Mouse (Mus musculus): Measurements from ENCODE around the gene Fam129b. TPM values are rescaled to one million over a fixed set of nuclear protein-coding genes. Genes with fewer than 3 reads are reported as not detected.

Gene Fam129b
- total RNA-seq, 2 experiments from 2014 or later, result 40.4 to 46.2 TPM

DNA sequence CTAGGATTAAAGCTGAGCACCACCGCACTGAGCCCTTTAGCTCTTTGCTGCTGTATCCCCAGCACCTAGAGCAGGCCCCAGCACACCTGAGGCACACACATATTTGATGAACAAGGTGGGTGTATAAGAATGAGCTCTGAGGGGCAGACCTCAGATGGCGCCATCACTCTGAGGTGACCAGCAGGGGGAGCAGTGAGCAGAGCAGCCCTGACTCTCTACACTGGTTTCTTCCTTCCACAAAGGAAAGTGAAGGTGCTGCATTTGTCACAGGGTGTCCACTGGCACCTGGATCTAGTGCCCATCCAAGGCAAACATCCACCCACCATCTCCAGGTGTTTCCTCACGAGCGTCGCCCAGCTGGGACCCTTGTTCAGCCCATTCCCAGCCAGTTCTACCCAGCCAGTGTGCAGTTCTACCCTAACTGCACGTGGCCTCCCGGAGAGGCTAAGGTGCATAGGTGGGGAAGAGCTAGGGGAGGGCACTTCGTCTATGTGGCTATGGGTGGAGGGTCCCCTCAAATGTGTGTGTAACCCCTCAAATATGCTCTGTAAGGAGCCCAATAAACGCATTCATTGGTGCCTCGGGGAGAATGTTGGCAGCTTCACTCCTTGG, 16.8 kb upstream of the Fam129b start:
- peak in 1 of 2 experiments; percentile 79 for DNase-seq
- intact Hi-C loops (cut with DNase I), result loop anchor here (1.0 kb wide), 1 partner anchor 69 kb away; no protein-coding TSS in a partner anchor

DNA sequence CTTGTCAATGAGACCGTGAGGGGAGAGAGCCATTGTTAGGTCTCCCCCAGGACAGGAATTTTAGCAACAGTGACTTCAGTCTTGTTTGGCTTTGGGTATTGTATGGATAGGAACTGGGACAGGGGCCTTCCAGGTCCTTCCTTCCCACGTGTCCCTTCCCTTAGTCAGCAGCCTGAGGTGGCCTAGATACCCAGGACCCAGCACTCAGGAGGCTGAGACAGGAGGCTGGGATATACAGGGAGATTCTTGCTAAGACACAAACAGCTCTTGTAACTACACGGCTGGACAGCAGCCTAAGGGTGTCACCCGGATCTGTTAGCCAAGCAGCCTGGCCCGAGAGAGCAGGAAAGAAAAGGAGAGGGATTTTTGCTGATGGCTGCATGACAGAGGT, 16.3 kb upstream of the Fam129b start:
- intact Hi-C loops (cut with DNase I), result loop anchor here (1.0 kb wide), 1 partner anchor 69 kb away; no protein-coding TSS in a partner anchor
- DNase-seq, result no peak

DNA sequence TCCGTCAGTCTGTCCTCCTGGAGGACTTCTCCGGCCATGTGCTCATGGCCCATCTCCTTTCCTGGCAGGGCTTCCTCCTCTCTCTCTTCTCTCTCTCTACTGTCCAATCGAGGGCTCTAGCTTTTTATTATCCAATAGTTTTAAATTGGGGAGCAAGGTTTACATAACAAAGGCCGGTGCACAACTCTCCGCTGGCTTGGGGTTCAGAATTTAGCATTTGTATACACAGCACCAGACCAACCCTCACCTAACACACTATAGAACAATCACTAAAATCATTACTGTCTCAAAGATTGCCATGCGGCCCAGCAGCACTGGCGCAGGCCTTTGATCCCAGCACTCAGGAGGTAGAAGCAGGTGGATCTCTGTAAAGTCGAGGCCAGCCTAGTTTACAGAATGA, 15.1 kb upstream of the Fam129b start:
- DNase-seq, result no peak
- intact Hi-C loops (cut with DNase I), result no loop called here

DNA sequence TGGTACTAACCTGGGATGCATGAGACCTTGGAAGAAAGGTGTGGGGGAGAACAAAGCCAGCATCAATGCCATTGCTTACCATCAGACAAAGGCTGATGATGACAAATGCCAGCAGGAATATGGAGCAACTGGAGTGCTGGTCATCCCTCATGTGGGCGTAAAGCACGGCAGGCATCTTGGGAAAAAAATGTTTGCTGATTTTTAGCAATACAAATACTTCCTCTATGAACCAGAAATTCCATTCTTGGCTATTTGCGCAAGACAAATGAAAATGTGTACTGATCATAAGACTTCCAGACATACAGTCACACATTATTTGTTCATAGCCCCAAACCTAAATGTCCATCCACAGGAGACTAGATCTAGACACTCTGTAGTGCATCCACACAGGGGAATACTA, 12.6 kb upstream of the Fam129b start:
- intact Hi-C loops (cut with DNase I), result no loop called here
- DNase-seq, result no peak

DNA sequence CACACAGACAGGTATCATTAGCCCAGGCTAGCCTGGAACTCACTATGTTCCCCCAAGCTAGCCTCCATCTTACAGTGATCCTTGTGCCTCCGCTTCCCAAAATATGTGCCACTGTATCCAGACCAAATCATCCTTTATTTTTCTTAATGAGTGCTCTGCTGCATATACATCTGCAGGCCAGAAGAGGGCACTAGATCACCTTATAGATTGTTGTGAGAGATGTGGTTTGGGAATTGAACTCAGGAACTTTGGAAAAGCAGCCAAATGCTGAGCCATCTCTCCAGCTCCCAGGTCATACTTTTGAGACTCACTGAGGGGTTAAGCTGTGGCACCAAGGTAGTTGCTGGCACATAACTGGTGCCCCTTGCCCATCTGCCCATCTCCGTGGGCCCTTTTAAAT, 11.2 kb upstream of the Fam129b start:
- peak in 1 of 2 experiments; percentile 69 for DNase-seq
- intact Hi-C loops (cut with DNase I), result loop anchor here (1.0 kb wide), 2 partner anchors 48 to 64 kb away; no protein-coding TSS in a partner anchor

DNA sequence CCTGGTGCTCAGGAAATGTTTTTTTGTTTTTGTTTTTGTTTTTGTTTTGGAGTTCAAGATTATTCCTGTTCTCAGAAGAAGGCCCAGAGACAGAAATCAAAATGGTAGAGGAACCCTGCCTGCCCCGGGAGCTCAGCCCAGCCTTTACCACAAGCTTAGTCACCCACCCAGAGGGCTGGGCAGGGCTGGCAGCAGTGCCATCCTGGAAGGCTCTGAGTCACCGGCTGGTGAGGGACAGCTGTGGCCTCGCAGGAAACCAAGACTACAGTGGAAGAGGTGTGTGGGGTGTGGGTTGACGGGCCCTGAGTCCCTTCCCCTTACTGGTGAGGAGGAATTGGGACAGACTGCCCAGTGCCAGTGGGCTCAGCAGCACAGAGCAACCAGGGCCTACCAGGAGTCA, 8.6 kb upstream of the Fam129b start:
- intact Hi-C loops (cut with DNase I), result no loop called here
- no peak for DNase-seq

DNA sequence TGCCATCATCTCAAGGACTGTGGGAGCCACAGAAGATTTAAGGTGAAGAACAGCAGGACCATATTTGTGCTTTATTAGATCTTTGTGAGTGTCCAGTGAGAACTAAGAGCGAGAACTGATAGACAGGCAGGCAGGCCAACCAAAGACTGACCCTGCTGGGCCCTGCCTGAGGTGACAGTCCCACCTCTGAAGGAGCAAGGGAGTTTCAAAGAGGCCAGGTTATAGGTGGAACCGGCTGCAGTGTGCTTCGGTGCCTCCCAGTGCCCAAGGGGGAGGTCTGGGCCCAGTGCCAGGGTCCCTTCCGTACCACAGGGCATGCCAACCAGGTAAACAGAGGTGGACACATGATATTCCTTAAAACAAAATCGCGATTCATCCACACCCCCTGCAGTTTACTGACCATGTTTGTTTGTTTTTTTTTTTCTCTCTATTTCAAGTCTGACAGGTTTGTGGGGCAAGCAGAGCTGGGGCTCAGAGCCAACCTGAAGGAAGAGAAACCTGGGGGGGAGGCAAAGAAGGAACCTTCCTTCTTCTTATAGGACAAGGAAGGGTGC, 6.1 kb upstream of the Fam129b start:
- intact Hi-C loops (cut with DNase I), result no loop called here
- DNase-seq, result no peak

DNA sequence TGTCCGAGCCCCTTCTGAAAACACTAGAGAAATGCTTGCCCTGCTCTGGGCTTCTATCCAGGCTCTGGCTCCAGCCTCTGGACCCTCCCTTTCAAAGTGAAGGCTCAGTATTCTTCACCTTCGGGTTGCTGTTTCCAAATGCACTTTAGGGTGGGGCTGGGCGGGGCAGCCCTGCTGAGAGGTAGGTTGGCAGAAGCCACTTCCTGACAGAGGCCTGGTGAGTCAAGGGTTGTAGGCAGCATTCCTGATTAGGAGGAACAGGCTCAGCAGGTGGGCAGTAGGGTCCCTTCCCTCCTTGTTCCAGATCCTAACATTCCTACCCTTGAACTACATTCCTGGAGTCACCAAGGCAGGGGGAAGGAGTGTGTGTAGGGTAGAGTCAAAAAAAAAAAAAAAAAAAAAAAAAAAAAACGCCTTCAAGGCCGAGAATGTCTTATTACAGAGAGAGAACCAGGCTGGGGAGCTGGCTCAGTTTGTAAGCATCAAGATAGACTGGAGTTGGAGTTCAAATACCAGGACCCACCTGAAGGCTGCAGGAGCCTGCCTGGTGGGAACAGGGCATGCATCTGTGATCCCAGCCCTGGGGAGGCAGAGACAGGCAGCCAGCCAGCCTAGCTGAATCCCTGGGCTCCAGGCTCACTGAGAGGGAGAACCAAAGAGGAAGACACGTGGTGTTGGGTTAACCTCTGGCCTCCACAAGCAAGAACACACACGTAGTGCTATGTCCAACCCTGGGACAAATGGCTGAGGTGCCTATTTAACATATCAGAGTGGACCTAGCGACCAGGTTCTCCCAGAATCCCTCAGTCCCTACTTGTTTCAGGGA, 5.4 kb upstream of the Fam129b start:
- intact Hi-C loops (cut with DNase I), result no loop called here

DNA sequence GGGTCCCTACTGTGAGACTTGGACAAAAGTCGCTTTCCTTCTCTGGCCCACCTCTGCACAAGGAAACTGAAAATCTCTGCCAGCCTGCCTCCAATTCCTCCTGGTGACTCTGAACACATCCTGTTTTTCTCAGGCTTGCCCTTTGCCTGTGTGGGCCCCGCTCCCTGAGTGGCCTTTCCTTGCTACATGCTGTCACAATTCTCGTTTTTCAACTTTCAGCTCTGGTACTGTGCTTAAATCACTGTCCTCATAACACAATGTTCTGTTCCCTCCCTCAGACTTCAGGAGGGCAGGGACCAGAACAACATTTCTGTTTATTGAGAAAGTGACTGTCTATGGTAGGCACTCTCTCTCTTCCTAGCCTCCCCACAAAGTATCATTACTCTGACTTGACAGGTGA, 1.8 kb upstream of the Fam129b start:
- intact Hi-C loops (cut with DNase I), result no loop called here
- no peak for DNase-seq

More for the DNA sequence above, 5.4 kb upstream of the Fam129b start:
- DNase-seq, result no peak

DNA sequence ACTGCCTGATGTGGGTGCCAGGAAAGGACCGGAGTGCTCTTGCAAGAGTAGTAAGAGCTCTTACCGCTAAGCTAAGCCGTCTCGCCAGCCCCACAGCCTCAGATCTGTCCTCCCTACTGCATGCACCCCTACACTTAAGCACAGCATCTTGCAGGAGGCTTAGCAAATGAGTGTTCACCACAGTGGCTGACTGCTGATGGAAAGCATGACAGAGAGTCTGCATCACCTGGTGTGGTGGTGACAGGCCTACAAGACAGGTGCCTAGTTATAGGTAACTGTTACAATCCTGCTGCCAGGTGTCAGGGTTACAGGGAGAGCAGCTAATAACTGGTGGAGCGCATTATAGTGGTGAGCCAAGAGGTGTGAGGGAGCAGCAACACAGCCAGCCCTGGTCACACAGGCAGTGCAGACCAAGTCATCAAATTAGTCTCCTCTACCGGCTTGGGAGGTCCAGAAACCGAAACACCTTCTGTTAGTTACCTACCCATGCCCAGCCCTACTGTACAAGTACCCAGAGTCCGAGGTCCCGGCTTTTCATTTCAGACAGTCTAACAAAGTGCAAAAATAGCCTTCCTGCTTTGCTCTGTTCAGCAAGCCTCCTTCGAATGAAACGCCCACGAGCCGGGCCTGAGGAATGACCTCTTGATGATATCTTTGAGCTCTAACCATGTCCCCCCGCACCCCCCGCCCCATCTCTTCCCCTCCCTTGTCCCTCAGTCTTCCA, 801 bp upstream of the Fam129b start:
- intact Hi-C loops (cut with DNase I), result no loop called here
- peak in 1 of 2 experiments; percentile 43 for DNase-seq

DNA sequence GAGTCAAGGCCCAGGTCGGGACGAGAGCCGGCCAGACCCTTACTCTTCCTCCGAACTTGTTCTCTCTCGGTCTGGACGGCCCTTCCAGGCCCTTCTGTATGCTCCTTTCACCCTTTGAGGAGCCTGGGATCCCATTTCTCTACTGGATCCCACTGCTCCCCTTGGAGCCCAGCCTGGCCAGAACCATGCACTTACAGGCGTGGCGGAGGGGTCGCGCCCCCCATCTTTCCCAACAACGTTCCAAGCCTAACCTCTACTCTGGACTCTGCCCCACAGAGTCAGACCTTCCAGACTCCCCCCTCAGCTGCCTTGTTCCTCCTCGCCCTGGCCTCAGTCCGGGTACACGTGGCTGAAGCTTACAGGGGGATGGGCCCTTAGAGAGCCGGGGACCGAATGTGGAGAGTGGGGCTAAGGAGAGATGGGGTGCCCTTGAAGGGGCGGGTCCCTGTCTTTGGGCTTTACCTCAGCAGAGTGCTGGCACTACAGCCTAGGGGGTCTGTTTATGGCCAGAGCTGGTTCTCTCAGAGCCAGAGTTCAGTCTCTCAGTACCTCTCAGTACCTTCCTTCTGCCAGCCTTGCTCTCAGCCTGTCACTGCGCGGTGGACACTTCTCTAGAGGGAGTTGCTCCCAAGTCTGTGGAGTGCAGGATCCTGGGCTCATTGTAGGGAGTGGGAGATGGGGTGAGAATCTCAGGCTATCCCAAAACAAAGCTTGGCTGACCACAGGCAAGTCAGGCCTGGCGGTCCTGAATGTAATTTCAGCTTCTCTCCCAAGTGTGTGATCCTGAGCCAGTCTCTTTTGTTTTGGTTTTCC, 782 bp downstream of the Fam129b start:
- DNase-seq, result no peak
- intact Hi-C loops (cut with DNase I), result loop anchor here (2.0 kb wide), 1 partner anchor 36 kb away; no protein-coding TSS in a partner anchor

DNA sequence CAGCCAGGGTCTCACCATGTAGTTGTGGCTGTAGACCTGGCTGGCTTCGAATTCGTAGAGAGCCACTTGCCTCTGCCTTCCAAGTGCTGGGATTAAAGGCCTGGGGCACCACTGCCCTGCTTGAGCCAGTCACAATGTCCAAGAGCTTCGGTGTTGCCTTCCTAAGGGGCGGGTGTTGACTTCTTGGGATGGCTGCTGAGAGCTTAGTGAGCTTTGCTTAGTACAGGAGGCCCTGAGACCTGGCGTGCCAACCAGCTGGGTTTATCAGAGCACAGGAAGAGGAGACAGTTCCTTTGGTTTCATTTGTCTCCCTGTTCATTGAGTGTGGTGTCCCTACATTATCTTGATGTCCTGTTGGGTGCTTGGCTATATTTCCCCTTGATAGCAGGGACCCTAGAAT, 1.4 kb downstream of the Fam129b start:
- intact Hi-C loops (cut with DNase I), result loop anchor here (2.0 kb wide), 1 partner anchor 35 kb away; no protein-coding TSS in a partner anchor

DNA sequence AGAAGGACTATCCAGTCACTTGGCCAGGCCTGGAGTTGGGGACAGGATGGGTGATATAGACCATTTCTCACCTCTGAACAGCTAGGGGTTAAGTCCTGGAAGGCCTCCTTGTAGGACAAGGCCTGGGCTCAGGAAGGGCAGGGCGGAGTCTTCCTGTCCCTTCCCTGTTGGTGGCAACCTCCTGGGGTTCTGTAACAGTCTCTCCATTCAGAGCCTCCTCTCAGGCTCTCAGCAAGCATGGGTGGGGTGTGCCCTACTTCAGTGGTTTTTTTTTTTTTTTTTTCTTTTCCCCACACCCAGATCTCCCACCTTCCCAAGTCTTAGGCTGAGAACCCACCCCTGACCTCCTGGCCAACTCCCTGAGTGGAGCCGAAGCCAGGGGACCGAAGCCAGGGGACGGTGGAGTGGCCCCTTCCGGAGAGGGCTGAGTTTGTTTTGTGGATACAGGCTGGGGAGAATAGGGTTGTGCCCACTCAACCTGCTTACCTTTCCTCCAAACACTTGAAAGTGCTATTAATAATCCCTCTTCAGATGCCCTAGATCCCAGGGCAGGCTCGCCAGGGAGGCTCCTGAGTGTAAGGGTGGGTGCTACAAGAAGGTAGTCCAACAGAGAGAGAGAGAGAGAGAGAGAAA, 2.0 kb downstream of the Fam129b start:
- no peak for DNase-seq
- intact Hi-C loops (cut with DNase I), result loop anchor here (2.0 kb wide), 1 partner anchor 35 kb away; no protein-coding TSS in a partner anchor

More for the DNA sequence above, 1.4 kb downstream of the Fam129b start:
- no peak for DNase-seq

DNA sequence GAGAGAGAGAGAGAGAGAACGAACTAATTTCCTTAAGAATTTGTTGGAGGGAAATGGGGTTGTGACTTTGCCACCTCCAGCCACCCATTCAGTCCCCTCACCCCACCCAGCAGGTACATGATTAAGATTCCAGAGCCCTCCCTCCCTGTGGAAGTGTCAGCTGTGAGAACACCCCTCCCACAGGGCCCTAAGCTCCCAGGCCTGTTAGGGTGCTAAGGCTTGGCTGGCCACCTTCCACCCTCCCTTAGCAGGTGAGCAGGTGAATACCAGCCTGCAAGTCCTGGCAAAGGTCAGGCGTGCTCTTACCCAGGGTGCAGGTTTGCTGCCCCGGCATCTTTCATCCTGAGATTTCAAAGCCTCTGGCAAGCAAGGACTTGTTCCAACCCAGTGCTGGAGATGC, 2.5 kb downstream of the Fam129b start:
- intact Hi-C loops (cut with DNase I), result no loop called here
- no peak for DNase-seq

DNA sequence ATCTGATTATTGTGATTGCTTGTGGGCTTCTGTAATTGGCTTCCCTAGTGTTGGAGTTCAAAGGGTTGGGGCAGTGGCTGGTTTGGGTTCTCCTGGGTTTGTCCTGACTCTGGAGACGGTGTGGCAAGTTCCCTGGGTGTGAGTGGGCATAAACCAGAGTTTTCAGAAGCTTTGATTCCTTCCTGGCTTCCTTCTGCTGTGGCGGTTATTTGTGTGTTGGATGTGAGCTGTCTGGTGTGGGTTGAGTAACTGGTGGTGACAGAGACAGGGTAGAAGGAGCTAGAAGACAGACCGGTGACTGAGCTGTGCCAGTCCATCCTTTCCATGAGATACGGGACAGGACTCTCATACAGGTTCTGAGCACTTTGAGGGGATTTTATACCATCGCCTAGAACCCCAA, 3.7 kb downstream of the Fam129b start:
- DNase-seq, result no peak
- intact Hi-C loops (cut with DNase I), result no loop called here

DNA sequence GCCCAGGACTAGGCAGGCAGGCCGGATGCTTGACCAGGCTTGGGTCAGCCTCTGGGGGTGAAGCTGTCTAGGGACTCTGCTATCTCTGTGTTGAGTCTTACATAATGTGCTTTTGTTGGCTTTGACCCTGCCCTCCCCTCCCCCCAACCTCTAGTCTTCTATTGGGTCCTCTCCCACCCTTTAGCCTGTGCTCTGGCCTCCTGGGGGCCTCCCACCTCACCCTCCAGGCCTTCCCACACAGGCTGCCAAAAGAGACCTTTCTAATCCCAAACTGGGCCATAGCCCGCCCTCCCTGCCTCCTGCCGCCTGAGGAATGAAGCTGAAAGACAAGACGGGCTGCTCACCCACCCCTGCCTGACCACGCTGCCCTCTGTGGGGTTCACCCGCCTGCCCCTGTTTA, 5.1 kb downstream of the Fam129b start:
- no peak for DNase-seq
- intact Hi-C loops (cut with DNase I), result no loop called here

DNA sequence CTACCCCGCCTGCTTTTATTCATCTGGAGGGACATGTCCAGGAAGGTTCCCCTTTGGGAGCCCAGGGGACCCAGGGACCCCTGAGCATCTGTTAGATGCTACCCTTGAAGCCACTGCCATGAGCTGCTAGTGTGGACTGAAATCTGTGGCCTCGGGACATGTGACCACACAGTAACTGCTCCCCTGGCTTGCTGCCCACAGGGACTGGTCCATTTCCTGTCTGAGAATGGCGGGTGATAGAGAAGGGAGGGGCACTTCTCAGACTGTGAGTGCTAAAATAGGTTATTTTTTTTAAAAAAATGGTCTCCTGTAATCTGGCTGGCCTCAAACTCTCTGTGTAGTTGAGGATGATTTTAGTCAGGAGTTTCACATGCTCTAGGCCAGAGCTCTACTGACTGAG, 5.8 kb downstream of the Fam129b start:
- peak; percentile 87 to 88 for DNase-seq
- intact Hi-C loops (cut with DNase I), result no loop called here

DNA sequence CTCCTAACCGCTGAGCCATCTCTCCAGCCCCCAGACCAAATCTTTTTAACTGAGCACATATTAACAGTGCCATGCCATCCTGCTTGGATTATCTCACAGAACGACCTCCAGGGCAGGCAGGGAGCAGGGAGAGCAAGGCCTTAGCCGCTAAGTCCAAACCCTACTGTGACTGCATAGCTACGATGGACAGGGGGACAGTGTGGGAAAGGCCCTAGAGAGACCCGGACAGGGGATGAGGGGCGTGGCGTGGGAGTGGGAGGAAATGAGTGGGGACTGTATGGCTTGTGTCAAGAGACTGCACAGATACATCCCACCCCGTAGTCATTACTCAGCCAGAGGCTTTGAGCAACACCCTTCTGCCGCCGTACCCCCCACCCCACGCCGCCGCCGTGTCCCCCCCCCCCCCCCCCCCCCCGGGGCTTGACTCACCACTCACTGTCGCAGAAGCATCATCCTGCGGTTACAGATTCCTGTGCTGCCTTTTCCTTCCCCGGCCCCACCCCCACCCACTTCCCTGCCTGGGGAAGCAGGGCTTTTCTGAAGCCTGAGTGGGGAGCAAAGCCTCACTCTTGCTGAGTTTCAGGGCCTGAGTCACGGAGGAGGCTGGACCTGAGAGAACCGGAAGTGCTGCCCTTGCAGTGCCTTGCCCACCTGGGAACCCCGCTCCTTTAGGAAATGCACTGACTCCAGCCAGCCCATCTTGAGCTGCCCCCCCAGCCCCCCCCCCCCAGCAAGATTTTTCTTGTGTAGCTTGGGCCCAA, 6.5 kb downstream of the Fam129b start:
- DNase-seq, result peak; percentile 50 to 55
- intact Hi-C loops (cut with DNase I), result no loop called here

DNA sequence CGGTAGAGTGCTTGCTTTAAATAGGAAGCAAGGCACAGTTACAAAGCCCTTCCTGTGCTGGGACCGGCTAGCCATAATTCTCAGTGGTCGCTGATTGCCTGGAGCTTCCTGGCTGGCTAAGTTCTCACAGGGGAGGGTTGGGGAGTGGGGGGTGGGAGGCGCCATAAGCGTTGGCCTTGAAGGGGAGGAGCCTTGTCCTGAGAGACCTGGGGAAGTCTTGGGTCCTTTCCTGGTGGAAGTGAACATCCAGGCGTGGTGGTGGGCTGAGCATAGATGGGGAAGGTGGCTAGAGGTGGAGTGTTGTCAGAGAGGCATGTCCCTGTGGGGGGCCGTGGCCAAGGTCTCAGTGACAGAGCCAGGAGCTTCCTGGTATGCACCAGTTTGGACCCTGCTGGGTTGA, 8.8 kb downstream of the Fam129b start:
- intact Hi-C loops (cut with DNase I), result no loop called here

More for the DNA sequence above, 8.8 kb downstream of the Fam129b start:
- DNase-seq, result no peak
